Mouse (Mus musculus) gastrocnemius, adult 2 months (tissue): Measurements from ENCODE around the gene Tuft1. TPM values are rescaled to one million over a fixed set of nuclear protein-coding genes. Genes with fewer than 3 reads are reported as not detected.
A peak's percentile ranks its signal among the peaks of the same experiment; 100 is the strongest.
"Not testable (repeated sequence)": the region's sequence is repeated elsewhere in the genome, so short reads cannot be mapped to it uniquely, and the experiment has no call there.

Experiments used
- DNase-seq: peaks from one replicate; pipeline ENCODE4 v3.0.0; 2022
- H3K27ac ChIP-seq: fragments of 200-600 bp; 2 replicates; pipeline ENCODE4 v1.8.1; 2022; ENCODE audit warnings: mild to moderate bottlenecking
- H3K4me3 ChIP-seq: fragments of 200-600 bp; 2 replicates; pipeline ENCODE4 v1.8.1; 2022; ENCODE audit warnings: mild to moderate bottlenecking, moderate library complexity
- CTCF ChIP-seq: fragments of 200-600 bp; IDR thresholded peaks from 2 replicates; pipeline ENCODE4 v1.8.1; 2022; ENCODE audit warnings: antibody characterized with exemption, mild to moderate bottlenecking, moderate library complexity
- intact Hi-C: fragments of 180-260 bp; cut with DNase I; formaldehyde crosslinking; loops from one replicate; pipeline ENCODE4 v1.15.1; 2025
- total RNA-seq, 2 experiments: library from RNA; stranded (reverse); gene quantifications; 2 replicates each; pipeline ENCODE4 v1.2.3; 2021

The Tuft1 gene
- total RNA-seq, 2 experiments from 2014 or later = 0.92 to 2.2 TPM

DNA sequence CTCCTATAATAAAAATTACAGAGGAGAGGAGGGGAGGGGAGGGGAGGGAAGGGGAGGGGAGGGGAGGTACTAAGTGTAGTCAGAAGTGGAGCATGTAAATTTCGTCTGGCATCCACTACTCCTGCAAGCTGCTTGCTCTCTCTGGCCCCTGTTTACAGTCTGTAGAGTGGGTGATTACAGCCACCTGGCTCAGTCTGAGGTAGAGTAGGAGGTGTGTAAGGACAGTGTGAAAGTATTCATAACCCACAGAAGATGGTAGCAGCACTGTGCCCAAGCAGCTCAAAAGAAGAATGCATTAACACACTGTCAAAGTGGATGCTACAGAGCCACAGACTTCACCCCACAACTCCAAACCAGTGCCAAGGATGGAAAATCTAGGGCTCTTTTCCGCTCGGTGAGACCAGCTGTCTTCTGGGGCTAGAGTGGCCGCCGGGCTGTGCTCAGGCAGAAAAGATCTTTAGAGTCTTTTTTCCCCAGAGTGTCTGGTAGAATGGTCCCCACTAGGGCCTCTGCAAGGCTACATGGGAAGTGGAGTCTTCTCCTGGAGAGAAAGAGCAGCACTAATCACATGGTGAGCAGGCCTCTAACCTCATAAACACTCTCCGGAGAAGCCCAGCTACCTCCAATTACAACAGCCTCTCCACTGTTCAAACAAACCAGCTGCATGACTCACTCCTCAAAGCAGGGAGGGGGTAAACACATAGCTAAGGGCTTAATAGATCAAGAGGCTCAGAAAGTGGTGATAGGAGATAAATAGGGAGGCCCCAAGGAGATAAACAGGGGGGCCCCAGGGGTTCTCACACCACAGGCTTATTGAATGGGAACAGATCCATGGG is 9.7 kb downstream of the Tuft1 start:
- Histone ChIP-seq H3K4me3 (no peak overlapping the region), H3K27ac (no peak overlapping the region)
- intact Hi-C loops = loop anchor here (10.0 kb wide), 1 partner anchor 86 kb away; no protein-coding TSS in a partner anchor
- no peak for TF ChIP-seq CTCF
- no peak for DNase-seq

DNA sequence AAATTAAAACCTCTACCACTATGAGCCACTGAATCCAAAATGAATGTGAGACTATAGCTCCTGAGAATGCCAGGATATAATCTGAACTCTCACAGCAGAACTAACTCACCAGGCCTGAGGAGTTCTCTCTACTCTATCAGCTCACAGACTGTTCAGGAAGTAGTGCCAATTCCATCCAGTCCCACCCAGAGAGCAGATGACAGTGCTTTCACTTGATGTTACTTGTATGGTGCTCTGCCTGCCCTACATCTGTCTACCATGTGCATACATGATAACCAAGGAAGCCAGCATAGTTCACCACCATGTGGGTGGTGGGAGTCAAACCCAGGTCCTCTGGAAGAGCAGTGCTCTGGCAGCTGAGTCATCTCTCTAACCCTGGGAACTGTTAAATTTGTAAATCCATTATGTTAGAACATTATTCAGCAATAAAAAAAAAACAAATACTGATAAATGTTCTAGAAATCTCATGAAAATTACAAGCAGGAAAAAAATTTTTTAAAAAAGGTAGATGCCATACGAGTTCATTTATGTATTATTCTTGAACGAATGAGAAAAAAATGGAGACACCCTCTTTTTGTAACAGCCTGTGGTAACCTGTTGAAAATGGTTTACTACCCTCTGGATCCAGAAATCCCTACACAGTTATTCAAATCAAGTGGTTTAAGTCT is 16.0 kb downstream of the Tuft1 start, which contains the start of gene Gm10972:
TSS of gene Gm10972 (plus strand) at position 618 of the 668 bp plus-strand sequence.
- intact Hi-C loops = loop anchor here (10.0 kb wide), 1 partner anchor 92 kb away; no protein-coding TSS in a partner anchor
- not testable (repeated sequence) for DNase-seq, H3K27ac ChIP-seq, H3K4me3 ChIP-seq

DNA sequence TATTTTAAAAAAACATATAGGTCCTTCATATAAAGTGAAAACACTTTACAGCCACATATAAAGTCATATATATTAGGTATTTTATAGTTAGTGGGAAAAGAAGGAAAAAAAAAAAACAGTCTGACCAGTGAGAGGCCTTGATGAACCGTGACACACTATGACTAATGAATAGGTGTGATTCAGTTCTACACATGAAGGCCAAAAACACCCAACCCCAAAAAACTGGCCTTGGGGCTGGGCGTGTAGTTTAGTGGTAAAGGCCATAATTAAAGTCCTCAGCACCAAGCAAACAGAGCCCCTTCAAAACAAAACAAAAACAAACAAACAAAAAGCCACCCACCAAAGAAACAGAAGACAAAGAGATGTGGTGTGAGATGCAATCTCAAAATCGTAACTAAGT is 28.8 kb downstream of the Tuft1 start:
- intact Hi-C loops = no loop called here
- H3K27ac ChIP-seq = no peak overlapping the region
- TF ChIP-seq CTCF = no peak
- H3K4me3 ChIP-seq = no peak overlapping the region
- DNase-seq = no peak

DNA sequence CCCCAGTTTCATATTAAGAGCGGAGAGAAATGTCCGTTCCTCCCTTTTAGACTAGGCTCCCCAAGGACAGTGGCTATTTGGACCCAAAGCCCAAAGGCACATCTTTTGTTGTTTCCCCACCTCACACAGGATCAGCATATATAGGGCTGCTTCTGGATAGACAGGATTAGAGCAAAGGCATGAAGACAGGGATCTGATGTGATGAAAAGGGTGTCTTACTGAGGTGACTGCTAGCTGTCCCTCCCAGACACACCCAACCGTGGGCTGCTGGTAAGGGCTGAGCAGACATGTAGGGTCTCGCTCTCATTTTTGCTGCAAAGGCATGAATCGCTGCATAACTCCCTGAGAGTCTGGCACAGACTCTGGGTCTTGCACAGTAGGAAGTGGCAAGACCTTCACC is 30.0 kb downstream of the Tuft1 start:
- no peak overlapping the region for H3K4me3 ChIP-seq
- intact Hi-C loops = no loop called here
- H3K27ac ChIP-seq = no peak overlapping the region
- DNase-seq = no peak
- TF ChIP-seq CTCF = no peak

DNA sequence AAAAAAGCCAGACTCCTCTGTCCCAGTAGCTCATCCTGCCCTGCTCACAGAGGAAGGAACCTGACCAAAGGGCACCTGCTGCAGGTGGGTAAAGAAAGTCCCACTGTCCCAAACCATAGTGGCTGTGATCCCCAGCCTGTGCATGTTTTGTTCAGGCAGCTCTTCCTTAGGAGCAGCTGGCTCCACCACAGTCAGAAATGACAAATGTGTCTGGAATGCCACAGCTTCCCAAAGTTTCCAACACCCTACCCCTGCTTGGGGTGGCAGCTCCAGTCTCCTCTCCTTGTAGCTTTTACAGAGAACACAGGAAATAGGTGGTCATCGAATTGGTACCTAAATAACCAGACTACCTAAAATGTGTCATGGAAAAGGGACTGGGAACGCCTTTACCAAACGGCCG is 34.4 kb downstream of the Tuft1 start:
- no peak overlapping the region for H3K4me3 ChIP-seq
- no peak overlapping the region for H3K27ac ChIP-seq
- no peak for DNase-seq
- intact Hi-C loops = no loop called here
- TF ChIP-seq CTCF = no peak

DNA sequence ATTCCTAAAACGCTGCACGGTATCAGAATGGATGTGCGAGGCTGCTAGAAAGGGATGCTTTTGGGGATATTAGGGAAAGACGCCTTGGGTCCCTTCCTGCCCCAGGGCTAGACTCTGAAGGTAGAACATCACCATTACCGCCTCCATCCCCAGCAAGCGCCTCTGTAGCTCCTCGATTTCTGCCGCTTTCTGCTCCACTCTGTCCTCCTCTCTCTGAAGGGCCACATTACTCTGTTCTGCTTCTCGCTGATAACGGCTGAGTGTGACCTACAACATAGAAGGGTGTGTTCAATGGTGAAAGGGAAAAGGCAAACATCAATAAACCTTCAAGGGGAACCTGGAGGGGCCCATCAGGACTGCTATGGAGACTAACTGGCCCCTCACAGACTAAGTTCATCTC is 36.1 kb downstream of the Tuft1 start:
- intact Hi-C loops = no loop called here

DNA sequence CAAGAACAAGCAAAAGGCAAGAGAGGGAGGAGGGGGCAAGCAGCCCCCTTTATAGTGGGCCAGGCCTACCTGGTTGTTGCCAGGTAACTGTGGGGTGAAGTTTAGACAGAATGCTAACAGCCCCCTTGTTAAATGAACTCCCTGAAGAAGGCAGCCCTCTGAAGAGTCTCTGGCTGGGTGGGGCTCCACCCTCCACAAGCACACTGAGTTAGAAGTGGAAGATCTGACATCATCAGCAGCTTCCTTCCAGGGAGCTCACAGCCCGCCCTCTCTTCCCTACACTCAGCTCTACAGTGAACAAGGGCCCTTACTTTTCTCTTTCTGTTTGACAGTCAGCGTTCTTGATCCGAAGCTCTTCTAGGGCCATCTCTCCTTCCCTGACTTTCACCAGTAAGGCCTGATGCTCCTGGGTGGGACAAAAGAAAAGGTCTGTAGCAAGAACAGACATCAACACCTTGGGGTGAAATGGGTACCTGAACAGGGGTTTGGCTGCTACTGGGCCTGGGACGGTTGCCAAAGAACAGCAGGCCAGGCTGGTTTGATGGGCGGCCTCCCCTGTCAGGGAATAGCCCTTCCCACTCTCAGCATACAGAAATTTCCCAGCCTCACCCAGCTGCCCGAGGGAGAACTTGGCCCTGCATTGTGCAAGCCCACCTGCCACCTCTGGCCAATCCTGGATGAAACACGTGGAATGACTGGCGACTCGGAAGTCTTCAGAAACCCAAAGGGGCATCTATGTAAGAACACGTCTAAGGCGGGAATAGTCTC is 36.7 kb downstream of the Tuft1 start:
- DNase-seq = peak; percentile 29
- no peak overlapping the region for H3K4me3 ChIP-seq
- no peak for TF ChIP-seq CTCF
- intact Hi-C loops = no loop called here
- peak overlapping the region; percentile 53 for H3K27ac ChIP-seq

More for the DNA sequence above, 36.1 kb downstream of the Tuft1 start:
- no peak overlapping the region for H3K4me3 ChIP-seq
- TF ChIP-seq CTCF = no peak
- no peak overlapping the region for H3K27ac ChIP-seq
- no peak for DNase-seq

DNA sequence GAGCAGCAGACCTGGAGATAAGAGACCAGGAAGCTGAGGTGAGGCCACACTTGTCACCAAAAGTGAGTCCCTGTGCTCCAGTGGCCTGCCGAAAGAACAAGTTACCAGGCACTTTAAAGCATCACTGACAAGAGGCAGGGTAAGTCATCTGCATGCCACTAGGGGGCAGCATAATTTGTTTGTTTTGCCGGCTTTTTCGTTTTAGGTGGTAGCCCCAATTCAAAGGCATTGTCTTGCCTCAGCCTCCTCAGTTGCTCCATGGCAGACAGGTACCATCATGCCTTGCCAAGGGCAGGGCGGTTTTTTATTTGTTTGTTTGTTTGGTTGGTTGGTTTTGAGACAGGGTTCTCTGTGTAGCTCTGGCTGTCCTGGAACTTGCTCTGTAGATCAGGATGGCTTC is 42.0 kb downstream of the Tuft1 start:
- peak; percentile 39 for DNase-seq
- intact Hi-C loops = loop anchor here (5.0 kb wide), 2 partner anchors 231 to 286 kb away; no protein-coding TSS in a partner anchor
- peak; percentile 81 for TF ChIP-seq CTCF
- no peak overlapping the region for H3K27ac ChIP-seq
- H3K4me3 ChIP-seq = no peak overlapping the region

DNA sequence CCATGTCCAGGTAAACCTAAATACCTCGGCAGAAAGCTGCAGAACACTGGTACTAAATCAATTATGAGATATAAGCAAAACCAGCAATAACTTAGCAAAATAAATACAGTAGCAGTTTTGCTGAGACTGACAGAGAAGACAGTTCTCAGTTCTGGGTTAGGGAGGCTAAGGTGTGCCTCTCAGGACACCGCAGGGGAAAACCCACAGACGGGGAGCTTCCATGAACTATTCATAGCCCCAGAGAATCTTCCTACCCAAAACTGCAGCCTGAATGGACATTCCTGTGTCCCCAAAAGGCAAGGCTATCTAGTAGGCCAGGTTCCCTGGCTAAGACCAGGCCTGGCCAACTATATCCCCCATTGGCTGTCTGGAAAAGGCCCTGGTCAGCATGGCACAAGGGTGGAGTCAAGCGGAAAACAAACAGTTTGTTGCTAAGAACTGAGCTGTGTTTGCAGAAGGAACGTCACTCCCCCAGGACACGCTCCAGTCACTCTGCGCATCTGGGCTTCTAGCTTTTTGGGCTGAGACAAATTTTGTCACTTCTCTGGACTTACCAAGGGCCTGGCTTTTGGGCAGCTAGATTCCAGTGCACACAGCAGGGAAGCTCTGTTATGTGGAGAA is 45.3 kb downstream of the Tuft1 start:
- peak; percentile 61 for DNase-seq
- intact Hi-C loops = no loop called here
- Histone ChIP-seq H3K27ac (peak overlapping the region; percentile 57), H3K4me3 (no peak overlapping the region)
- no peak for TF ChIP-seq CTCF

DNA sequence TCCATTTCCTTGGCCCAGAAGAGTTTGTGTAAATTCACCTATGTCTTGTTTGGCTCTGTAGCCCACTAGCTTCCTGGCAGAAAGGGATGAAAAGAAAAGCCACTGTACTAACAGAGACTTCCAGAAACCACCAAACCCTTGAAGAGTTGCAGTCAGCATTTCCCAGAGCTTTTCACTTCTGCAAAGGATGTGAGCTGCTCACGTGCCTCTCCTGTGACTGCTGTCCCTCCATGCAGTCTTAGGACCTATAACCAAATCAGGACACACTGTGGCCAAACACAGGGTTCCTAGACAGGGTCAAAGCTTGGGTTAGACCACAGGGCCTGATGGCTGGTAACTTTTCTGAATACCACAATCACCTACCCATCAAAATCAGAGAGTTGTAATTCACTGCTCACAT is 46.4 kb downstream of the Tuft1 start:
- Histone ChIP-seq H3K27ac (peak overlapping the region; percentile 65), H3K4me3 (no peak overlapping the region)
- no peak for TF ChIP-seq CTCF
- DNase-seq = peak; percentile 26
- intact Hi-C loops = no loop called here

DNA sequence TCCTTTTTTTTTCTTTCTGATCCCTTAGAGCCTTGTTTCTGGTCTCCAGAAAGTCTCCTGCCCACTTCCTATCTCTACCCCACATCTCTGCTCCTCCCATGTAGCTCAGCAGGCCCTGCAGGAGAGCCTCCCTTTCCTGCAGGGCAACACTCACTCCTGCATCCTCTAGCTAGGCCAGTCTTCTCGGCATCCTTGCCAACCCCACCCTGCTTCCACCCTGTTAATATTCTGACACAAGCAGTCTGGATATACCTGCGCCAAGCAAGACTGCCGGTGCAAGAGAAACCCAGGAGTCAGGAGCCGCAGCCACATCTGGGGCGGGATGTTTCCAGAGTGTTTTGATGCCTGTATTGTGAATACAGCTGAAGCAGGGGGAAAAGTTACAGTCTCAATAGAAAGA is 46.8 kb downstream of the Tuft1 start:
- H3K4me3 ChIP-seq = no peak overlapping the region
- TF ChIP-seq CTCF = no peak
- intact Hi-C loops = no loop called here
- peak overlapping the region; percentile 65 for H3K27ac ChIP-seq
- peak; percentile 19 for DNase-seq

DNA sequence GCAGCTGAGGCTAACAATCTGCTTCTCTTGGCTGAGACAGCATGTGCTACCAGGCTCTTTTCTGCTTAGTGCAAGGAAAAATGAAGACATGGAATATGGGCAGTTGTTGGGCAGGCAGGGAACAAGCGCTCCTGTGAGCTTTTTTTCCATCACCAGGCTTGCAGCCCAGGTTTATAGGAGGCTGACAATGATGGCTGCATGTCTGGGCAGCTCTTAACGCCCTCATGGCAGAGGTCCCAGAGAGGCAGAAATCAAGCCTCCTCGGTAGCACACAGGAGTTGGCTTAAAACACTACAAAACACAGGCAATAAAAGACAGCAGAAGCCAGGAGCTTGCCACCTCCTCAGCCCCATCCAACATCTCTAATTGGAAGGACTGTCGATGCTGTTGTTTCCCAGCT is 47.3 kb downstream of the Tuft1 start:
- peak; percentile 30 for DNase-seq
- intact Hi-C loops = no loop called here
- peak overlapping the region; percentile 65 for H3K27ac ChIP-seq
- no peak overlapping the region for H3K4me3 ChIP-seq
- no peak for TF ChIP-seq CTCF
